Mouse (Mus musculus) left cerebral cortex, adult 8-10 months (tissue): ENCODE results near the gene Olfr775. TPM values are rescaled to one million over a fixed set of nuclear protein-coding genes. Genes with fewer than 3 reads are reported as not detected.

Source experiments
- DNase-seq, 2 experiments: peaks; one replicate each; pipeline ENCODE4 v3.0.0; 2022; ENCODE audit warnings: low spot score in 2 of 2
- total RNA-seq, 4 experiments: library from RNA; stranded (reverse); gene quantifications; 2 replicates each; pipeline ENCODE4 v1.2.4; 2022

Gene Olfr775
- not detected for total RNA-seq

DNA sequence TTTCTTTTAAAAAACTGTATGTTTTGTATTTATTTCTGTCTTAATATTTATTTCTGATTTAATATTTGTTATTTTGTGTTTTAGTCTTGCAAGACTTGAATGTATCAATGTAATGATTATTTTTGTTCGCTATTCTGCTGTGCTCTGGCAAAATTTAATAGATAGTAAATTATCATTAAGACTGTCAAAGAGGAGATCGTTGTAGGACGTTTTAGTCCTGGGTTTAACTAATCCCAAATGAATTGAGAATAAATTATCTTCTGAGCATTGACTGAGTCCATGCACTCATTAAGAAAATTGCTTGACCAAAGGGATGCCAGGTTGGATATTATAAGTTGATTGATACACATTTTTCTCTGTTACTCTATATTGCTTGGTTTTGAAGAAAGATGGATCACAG lies at the start of gene Olfr775:
Gene Olfr775, plus strand, starts transcription at position 301 of the 400 bp plus-strand sequence.
- no peak for DNase-seq

DNA sequence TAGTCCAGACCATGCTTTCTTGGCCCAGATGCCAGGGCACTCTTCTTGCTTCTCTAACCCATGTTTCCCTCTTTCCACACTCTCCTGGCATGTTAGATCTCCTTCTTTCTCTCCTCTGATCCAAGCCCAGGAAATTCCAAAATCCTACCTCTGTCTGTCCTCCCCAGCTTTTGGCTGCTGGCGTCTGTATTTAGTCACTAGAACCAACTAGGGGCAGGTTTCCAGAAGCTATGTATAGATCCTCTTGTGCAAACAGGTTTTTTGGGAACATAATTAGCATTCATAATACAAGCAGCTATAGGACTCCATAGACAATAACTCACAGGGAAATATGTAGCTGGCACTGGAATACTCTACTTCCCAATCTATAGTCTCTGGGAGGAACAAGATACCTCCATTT lies 17.5 kb upstream of the Olfr775 start:
- no peak for DNase-seq

DNA sequence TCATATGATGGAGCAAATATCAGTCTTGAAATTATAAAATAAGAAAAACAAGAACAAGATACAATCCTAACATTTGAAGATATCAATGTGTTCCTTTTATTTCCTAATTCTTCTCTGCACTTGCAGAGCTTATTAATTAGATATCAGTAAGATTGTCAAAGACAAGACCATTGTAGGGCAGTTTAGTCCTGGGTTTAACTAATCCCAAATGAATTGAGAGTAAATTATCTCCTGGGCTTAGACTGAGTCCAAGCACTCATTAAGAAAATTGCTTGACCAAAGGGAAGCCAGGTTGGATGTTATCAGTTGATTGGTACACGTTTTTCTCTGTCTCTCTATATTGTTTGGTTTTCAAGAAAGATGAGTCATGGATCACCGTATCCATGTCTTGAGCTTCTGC lies 12.3 kb upstream of the Olfr775 start, which contains the start of gene Olfr774:
Gene Olfr774, plus strand, starts transcription at position 301 of the 400 bp plus-strand sequence.
- no peak for DNase-seq

DNA sequence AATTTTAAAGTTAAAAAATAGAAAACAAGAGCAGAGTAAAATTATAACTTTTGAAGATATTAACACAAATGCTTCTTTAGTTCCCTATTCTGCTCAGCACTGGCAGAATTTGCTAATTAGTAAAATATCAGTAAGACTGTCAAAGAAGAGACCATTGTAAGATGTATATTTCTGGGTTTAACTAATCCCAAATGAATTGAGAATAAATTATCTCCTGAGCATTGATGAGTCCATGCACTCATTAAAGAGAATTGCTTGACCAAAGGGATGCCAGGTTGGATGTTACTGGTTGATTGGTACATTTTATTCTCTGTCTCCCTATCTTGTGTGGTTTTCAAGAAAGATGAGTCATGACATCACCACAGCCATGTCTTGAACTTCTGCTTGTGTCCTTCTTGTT lies 10.6 kb downstream of the Olfr775 start, which contains the start of gene Olfr776:
Gene Olfr776, plus strand, starts transcription at position 301 of the 400 bp plus-strand sequence.
- no peak for DNase-seq

DNA sequence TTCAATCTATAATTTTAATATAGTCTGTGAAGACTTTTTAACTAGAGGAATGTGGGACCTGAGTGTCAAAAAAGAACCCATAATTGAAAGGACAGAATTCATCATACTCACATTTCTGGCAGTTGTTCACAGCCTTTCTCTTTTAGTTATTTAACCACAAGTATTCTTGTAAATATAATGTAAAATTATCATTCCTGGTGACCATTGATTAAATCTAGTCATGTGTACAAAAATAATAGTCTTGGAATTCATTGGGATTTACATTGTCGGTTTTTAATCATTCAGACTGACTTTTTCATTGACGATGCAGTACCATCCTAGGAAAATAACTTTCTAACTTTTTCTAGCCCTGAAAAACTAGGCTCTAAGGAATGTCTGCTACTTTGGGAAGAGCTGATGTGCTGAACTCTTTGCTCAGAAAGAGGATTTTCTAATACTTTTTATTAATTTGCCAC lies 22.9 kb downstream of the Olfr775 start, which contains the start of gene Olfr777:
Gene Olfr777, minus strand, starts transcription at position 405 of the 455 bp plus-strand sequence.
- no peak for DNase-seq

Other genes with a start within 250 kb of the Olfr775 start
- not detected for gene Olfr763, start 237.6 kb upstream of the Olfr775 start, total RNA-seq
- gene Olfr764-ps1, start 208.5 kb upstream of the Olfr775 start, total RNA-seq, result not detected
- not detected for gene Olfr765, start 198.4 kb upstream of the Olfr775 start, total RNA-seq
- not detected for gene Olfr766-ps1, start 179.4 kb upstream of the Olfr775 start, total RNA-seq
- not detected for gene Olfr767, start 165.5 kb upstream of the Olfr775 start, total RNA-seq
- not detected for gene Olfr768, start 149.0 kb upstream of the Olfr775 start, total RNA-seq
- gene Olfr769, start 130.6 kb upstream of the Olfr775 start, total RNA-seq, result not detected
- gene Olfr770, start 109.4 kb upstream of the Olfr775 start, total RNA-seq, result not detected
- not detected for gene Olfr771, start 83.7 kb upstream of the Olfr775 start, total RNA-seq
- not detected for gene Olfr772, start 70.5 kb upstream of the Olfr775 start, total RNA-seq
- not detected for gene Olfr773, start 61.0 kb upstream of the Olfr775 start, total RNA-seq
- gene Olfr774, start 12.2 kb upstream of the Olfr775 start, total RNA-seq, result not detected
- not detected for gene Olfr776, start 10.7 kb downstream of the Olfr775 start, total RNA-seq
- not detected for gene Olfr777, start 23.1 kb downstream of the Olfr775 start, total RNA-seq
- not detected for gene Olfr780, start 69.7 kb downstream of the Olfr775 start, total RNA-seq
- not detected for gene Olfr781, start 80.4 kb downstream of the Olfr775 start, total RNA-seq
- not detected for gene Olfr782, start 100.4 kb downstream of the Olfr775 start, total RNA-seq
- gene Olfr784, start 135.7 kb downstream of the Olfr775 start, total RNA-seq, result under 1 TPM; 0.12 to 0.26 (median 0.16) TPM
- not detected for gene Olfr785, start 157.0 kb downstream of the Olfr775 start, total RNA-seq
- not detected for gene Olfr786, start 178.9 kb downstream of the Olfr775 start, total RNA-seq
- gene Olfr787, start 213.4 kb downstream of the Olfr775 start, total RNA-seq, result not detected
- not detected for gene Olfr788, start 222.6 kb downstream of the Olfr775 start, total RNA-seq
- not detected for gene Olfr789, start 236.3 kb downstream of the Olfr775 start, total RNA-seq